Mouse (Mus musculus) kidney, postnatal 14 days (tissue): Measurements from ENCODE around the gene Syt2.

ENCODE experiments used
- DNase-seq: peaks from one replicate; pipeline ENCODE4 v3.0.0; 2022; ENCODE audit warnings: mixed read lengths

Syt2 gene

GRCm38 (mm10) chr1:134774728-134775287 is 128.3 kb downstream of the Syt2 start:
- DNase-seq, result peak; percentile 69

DNA sequence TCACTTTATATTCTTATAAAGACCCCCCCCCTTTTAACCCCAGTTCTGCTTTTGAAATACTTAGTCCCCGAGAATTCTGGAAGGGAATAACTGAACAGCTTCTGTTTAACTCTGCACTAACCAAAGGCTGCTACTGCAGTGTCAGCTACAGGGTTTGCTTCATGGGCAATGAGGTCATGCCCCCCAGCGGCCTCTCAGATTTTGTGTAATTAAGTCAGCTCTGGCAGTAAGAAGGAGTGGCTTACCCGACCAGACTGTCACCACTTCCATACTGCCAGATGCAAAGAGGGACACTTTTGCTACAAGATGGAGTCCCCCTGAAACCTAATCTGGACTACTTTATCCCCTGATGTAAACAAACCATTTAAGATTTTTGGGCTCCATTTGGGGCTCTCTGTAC is 129.2 kb downstream of the Syt2 start:
- DNase-seq, result no peak

DNA sequence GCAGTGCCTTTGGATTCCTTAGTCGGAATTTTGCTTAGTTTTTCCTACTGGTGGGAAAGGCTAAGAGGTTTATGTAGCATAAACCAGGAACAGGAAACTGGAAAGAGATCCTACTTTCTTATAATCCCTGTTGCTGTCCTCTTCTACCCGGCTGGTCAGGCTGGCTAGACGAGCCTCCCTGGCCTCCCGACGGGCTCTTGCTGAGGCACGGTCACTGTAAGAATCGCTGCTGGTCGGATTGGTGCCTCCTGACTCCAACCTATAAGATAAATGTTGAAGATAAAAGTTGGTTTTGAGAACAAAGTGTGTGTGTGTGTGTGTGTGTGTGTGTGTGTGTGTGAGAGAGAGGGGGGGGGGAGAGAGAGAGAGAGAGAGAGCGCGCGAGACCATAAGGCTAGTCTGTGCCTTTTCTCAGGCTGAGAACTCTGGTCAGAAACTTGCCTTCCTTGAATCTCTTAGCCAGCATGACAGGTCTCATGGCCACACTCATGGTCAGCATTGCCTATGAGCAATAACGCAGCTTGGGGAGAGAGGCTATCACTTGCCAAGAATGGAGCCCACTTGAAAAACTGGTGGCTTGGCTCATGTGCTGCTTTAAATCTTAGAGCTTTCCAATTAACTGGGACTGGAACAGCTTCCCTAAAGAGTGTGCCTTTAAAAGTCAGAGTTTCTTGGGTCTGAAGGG is 130.9 kb downstream of the Syt2 start:
- no peak for DNase-seq

DNA sequence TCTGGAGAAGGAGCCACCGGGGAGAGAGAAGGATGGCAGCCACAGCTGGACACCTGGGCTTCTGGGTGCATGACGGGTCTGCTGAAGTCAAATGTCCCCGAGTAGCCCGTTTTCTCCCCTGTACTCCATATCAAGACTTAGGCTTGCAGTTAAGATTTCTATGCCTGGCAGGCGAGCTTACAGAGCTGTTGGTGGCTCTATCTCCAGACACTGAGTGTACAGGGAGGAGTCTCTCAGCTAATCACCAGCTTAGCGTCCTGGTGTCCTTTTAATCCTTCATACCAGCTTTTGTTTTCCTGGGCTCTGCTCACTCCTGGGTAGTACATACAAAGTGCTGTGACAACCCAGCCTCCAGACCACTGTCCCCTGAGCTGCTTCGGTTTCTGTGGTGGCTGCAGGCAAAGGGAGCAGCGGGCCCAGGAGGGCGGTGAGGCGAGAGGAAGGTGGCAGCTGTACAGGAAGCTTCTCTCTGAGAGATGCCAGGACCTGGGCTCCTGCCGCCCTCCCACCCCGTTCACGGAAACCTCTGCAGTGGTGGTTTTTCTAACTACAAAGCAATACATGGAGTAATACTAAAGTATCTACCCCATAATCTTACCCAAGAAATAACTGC is 131.6 kb downstream of the Syt2 start:
- no peak for DNase-seq

- DNase-seq, result no peak
Measured at GRCm38 (mm10) chr1:134782797-134783196, 136.3 kb downstream of the Syt2 start.

GRCm38 (mm10) chr1:134783958-134784357 is 137.5 kb downstream of the Syt2 start:
- no peak for DNase-seq

GRCm38 (mm10) chr1:134784481-134784880 is 138.0 kb downstream of the Syt2 start:
- DNase-seq, result no peak

GRCm38 (mm10) chr1:134784911-134785310 is 138.4 kb downstream of the Syt2 start:
- DNase-seq, result no peak

- no peak for DNase-seq
Measured at GRCm38 (mm10) chr1:134788096-134788495, 141.6 kb downstream of the Syt2 start.

DNA sequence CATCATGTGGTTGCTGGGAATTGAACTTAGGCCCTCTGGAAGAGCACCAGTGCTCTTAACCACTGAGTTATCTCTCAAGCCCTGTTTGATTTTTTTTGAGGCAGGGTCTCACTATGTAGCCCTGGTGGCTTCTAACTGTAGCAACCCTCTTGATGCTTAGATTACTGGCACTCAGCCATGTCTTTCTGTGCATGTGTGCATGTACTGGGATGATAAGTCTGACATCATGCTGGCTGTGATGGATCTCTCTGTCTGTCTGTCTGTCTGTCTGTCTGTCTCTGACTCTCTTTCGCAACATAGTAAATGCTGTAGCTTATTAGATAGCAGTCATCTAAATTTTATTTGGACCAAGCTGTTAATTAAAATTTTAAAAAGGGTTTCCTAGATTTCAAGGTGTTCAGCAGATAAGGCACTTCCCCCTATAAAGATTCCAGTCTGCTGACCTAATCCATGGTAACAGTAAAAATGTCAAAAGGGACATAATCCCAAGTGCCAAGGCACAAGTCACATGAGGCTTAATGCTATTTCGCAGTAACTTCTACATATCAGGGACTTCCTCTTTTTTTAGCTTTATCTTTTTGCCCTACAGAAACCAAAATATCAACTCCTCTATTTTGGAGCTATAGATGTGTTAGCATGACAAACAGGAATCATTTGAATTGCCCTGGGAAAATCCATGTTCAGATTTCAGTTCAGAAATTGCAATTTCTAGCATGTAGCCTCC is 144.4 kb downstream of the Syt2 start:
- DNase-seq, result no peak

DNA sequence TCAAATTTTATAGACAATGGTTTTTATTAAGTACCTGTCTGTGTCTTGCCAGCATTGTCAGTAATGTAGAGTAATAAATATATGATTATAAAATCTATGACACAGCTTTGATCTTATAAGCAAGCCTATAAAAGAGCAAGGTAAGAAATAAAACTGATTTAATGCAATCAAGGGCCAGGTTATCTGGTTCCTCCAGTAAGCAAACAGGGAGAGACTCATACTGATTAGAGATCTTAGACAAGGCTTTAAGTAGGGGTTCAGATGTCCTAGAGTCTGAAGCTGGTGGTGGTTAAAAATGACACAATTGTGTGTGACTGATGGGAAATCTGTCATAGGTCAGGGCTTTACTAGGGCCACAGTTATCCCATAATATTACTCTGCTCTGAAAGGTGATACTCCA is 145.0 kb downstream of the Syt2 start:
- DNase-seq, result no peak

DNA sequence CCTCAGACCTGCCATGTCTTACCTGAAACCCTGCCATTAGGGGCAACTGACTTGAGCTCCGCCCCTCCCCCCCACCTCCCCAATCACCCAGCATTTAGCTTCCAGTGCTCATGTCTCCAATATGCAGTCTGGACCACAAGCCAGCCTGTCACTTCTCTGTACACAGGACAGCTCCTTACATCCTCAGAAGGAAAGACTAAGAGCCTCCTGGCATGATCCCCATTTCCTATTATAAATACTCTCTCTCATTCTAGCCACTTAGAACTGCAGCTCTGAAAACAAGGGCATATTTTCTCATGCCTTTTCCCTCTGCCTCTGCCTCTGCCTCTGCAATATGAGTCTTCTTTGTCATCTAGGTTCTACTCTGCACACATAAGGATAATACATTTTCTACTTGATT is 149.6 kb downstream of the Syt2 start:
- no peak for DNase-seq

- no peak for DNase-seq
Measured at GRCm38 (mm10) chr1:134796536-134796935, 150.1 kb downstream of the Syt2 start.

GRCm38 (mm10) chr1:134801758-134802157 is 155.3 kb downstream of the Syt2 start:
- no peak for DNase-seq

DNA sequence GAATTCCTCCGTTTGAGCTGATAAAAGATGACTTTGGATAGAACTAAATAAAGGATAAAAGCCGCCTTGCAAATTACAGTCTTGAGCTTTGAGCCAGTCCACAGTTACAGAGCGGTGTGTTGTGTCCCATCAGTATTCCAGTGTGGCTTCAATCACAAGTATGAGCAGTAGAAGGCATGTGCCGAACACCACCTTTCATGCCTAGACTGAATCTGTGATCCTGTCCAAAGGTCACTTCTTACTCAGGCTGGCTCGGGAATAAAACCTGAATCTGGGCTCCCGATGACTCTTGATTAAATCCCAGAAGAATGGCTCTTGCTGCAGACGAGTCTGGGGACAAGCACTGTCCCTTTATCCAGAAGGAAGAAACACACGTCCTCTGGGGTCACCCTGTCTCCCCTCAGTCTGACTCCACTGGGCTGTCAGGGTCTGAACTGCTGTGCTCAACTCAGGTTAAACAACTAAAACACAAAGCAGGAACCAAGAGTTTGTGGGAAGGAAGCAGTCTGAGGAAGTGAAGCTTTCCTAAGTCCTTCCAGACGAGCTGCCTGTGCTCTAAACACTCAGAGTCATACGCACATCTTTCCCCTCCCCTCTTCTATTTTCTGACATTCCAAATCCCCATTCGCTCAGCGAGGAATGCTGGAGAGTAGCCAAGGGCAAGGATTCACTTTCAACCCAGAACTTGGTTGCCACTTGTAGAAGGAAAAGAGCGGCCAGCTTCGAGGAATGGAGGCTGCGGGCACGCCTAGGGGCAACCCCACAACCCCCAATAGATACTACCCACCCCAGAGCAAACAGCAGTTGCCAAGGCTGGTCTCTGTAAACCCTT is 157.0 kb downstream of the Syt2 start:
- DNase-seq, result peak; percentile 79

GRCm38 (mm10) chr1:134804373-134804772 is 157.9 kb downstream of the Syt2 start:
- no peak for DNase-seq

GRCm38 (mm10) chr1:134805471-134805870 is 159.0 kb downstream of the Syt2 start:
- DNase-seq, result no peak
